Mouse (Mus musculus) frontal cortex, postnatal 36 days (tissue): ENCODE results near the gene Cspg4.
"Not testable (repeated sequence)": the region's sequence is repeated elsewhere in the genome, so short reads cannot be mapped to it uniquely, and the experiment has no call there.

Source experiments
- DNase-seq, 2 experiments: peaks; one replicate each; pipeline ENCODE4 v3.0.0; 2022; ENCODE audit warnings: low spot score in 2 of 2

Cspg4 gene

DNA sequence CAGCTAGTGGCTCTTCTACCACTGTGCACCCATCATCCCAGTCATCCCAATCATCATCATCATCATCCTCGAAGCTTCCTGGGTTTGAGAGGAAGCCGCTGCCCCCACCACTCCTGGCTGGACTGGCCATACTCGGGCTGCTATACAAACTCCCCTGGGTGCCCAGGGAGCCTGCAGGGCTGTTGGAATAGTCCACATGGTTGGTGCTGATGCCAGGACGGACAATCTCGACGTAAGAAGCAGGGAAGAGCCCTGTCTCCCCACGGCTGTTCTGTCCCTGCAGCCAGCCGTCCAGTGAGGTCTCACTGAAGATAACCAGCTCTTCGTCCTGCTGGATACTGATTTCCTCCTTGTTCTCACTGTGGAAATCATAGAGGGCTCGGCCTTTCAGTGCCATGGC is 61.6 kb downstream of the Cspg4 start:
- no peak for DNase-seq

DNA sequence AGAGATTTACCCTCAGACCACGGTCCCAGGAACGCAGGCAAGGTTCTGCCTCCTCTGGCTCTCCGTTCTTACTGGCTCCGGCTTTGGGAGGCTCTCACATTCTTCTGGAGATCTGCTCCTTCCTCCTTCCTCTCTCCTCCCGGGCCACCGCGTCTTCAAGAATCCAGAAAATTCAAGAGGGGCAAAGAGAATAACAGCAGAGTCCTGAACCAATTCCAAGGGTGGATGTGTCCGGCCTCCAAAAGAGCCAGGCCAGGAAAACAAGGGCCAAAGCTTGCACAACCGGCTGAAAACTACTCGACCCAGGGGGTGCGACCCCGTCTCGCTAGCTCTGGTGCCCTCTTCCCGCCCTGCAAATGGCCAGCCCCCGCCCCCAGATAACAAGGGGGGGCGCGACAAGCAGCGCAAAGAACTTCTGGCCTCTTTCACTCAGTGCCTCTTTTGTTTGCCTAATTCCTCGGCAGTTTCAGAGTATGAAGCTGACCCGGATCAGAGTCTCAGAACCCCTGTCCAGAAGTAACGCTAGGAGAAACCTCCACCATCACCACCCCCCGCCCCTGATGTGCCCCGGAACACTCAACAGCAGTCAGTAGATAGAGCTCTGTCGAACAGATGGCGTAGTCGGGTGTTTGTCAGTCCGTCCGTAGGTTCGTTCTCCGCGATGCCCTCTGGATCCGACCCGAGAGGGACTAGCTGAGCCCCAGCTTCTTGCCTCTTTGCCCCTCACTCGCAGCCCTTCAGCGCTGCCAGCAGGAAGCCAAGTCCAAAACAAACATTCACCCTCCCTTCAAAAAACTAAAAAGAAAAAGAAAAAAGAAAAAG is 62.6 kb downstream of the Cspg4 start:
- DNase-seq = no peak

DNA sequence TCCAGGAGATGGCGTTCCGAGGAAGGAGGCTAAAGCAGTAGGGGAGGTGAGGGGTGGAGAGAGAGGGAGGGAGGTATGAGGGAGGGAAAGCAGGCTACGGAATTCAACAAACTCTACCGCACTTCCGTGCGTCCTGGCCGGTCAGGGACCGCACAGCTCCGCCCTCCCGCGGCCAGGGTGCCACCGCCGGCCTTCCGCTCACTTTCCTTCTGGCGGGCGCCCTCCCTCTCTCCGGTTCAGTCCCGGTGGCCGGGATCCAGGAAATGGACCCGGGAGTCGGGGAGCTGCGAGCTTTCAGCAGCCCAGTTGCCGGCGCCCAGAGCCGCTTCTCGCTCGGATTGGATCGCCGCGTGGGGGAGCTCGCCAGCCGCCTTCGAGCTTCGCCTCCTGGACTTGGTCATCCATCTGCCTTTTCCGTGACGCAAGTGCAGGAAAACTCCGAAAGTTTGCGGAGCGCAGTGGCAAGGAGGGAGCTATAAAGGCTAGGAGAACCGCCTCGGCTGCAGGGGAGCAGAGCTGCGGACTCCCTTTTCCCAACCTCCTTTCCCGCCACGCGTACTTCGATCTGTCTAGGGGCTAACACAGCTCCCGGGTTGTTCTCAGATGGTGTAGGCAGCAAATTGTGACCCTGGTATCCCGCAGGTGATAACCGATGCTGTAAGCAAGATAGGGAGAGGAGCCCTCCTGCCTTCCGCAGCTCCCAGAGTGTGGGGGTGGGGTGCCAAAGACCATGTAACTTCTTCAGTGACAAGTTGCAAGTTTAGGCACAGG is 63.4 kb downstream of the Cspg4 start, which contains the start of gene Snx33:
Gene Snx33, minus strand, starts transcription at position 331 of the 771 bp plus-strand sequence.
- DNase-seq = peak; percentile 87 to 88

DNA sequence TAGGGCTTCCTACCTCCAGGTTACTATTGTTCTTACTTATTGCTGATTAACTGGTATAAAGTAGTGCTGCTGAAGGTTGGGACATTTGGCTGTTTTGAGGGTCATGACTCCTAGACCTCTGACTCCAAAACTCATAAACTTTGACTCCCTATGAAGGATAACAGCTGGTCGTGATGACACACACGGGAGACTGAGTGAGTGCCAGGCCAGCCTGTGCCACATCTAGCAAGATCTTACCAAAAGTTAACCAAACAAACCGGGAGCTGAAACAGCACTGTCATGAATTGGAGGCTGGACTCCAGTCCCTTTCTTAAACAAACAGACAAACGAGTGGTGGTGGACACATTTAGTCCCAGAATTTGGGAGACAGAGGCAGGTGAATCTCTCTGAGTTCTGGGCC is 64.7 kb downstream of the Cspg4 start:
- no peak for DNase-seq

DNA sequence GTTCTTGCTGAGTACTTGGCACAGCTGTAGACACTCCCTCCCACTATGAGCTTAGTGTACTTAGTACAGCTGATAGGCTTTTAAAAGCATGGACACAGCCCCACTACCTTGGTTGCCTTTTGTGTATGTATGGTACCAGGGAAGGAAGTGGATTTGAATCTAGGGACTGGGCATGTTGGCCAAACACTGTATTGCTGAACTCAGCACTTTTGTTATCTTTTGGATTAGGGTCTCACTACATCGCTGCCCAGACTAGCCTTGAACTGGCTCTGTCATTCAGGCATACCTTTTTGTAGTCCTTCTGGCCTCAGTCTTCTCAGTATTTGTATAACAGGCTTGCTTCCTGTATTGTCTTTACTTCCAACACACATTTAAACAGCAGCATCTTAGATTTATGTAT is 65.7 kb downstream of the Cspg4 start:
- DNase-seq = no peak

DNA sequence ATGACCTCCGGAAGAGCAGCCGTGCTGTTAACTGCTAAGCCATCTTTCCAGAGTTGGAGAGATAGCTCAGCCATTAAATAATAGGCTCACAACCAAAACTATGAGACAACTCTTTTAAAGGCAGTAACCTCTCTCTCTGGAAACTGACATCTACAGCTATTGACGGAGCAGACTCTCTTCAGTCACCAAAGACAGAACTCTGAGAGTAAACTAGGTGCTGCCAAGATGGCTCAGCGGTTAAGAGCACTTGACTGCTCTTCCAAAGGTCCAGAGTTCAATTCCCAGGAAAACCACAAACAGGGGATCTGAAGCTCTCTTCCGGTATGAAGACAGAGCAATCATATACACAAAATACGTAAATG is 72.0 kb downstream of the Cspg4 start:
- DNase-seq = no peak

DNA sequence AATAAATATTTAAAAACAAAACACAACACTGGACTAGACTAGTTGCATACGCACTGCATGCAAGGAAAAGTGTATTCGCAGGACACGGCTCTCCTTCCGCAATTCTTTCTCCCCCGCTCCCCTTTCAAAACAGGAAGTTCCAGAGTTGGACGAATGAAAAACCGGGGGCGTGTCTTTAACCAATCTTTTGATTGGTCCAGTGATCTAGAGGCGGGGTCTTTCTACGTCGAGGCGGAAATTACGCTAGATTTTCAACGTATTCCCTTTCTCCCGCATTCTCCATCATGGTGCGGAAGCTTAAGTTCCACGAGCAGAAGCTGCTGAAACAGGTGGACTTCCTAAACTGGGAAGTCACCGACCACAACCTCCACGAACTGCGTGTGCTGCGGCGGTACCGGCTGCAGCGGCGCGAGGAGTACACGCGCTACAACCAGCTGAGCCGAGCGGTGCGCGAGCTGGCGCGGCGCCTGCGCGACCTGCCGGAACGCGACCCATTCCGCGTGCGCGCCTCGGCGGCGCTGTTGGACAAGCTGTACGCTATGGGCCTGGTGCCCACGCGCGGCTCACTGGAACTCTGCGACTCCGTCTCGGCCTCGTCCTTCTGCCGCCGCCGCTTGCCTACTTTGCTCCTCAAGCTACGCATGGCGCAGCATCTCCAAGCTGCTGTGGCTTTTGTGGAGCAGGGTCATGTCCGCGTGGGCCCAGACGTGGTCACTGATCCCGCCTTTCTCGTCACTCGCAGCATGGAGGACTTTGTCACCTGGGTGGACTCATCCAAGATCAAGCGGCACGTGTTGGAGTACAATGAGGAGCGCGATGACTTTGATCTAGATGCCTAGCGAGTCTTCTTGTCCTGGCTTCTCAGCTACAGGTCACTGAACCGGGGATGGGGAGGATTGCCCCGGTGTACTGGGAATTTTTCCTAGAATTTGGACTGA is 72.7 kb downstream of the Cspg4 start, which contains the start of gene Imp3:
Gene Imp3, plus strand, starts transcription at position 253 of the 938 bp plus-strand sequence.
- DNase-seq = peak; percentile 89 to 92

DNA sequence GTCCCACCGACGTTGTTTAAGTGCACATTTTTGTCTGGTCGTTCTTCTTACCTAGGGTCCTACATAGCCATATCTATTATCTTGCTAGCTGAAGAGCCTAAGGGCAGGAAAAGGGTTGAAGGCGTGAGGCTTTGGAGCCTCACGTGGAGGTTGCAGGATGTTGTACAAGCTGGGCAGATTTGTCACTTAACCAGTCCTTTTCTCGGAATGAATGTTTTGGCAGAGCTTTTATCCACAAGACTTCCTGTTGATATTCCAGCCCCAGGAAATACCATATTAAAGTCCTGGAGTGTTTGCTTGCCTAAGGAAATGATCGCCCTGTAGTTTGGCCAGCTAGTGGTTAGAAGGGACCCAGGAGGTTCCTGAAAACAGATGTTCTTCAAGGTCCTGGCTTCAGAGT is 73.5 kb downstream of the Cspg4 start:
- no peak for DNase-seq

DNA sequence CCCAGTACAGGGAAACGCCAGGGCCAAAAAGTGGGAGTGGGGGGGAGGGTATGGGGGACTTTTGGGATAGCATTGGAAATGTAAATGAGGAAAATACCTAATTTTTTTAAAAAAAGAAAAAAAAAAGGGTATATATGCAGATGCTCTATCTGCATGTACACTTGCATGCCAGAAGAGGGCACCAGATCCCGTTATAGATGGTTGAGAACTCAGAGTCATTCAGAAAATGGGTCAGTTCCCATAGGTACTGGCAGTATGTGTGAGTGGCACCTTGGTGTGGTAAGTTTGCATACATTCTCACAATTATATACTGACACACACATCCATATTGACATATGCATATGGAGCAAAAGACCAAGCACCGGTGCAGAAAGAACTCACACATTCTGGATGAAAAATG is 82.6 kb downstream of the Cspg4 start:
- DNase-seq = peak; percentile 29 to 52

DNA sequence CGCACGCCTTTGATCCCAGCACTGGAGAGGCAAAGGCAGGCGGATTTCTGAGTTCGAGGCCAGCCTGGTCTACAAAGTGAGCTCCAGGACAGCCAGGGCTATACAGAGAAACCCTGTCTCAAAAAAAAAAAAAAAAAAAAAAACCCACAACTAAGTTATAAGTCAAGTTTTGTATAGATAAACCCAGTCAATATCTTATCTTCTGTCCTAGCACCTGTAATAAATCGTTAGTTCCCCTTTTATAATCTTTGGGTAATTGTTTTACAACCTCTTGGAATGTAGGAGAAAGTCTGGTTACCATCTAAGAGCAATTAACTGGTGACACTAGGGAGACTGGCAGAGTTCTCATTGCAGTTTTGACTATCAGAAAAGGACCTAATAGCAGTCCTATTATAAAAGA is 83.9 kb downstream of the Cspg4 start:
- not testable (repeated sequence) for DNase-seq
